Mouse (Mus musculus): Measurements from ENCODE around the gene Gk5.
"Not testable (repeated sequence)": the region's sequence is repeated elsewhere in the genome, so short reads cannot be mapped to it uniquely, and the experiment has no call there.

DNA sequence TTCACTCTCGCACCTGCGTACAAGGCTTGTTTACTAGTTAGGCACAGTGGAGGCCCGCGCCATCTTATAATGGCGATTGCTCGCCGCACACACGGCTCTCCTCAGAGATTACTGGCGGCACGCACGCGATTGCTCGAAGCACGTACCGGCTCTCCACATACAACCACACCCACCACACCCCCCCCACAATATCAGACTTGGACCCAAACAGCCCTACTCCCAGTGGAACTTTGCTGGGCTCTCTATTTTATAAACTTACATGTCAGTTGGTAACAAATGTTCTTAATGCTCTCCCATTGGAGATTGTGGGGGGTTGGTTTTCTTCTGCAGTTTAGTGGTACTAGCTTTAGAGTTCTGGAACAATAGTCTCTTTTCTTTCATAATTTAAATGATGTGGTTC is 44.8 kb downstream of the Gk5 start:
- TF ChIP-seq POLR2A (IDR thresholded peaks at IDR 0.05; ENCODE audit: low read depth, low read length); CTCF (conservative IDR thresholded peaks at IDR 0.05; ENCODE audit: insufficient read depth, insufficient read length, low read depth, low read length): not testable (repeated sequence)
